In the genomic region with DNA sequence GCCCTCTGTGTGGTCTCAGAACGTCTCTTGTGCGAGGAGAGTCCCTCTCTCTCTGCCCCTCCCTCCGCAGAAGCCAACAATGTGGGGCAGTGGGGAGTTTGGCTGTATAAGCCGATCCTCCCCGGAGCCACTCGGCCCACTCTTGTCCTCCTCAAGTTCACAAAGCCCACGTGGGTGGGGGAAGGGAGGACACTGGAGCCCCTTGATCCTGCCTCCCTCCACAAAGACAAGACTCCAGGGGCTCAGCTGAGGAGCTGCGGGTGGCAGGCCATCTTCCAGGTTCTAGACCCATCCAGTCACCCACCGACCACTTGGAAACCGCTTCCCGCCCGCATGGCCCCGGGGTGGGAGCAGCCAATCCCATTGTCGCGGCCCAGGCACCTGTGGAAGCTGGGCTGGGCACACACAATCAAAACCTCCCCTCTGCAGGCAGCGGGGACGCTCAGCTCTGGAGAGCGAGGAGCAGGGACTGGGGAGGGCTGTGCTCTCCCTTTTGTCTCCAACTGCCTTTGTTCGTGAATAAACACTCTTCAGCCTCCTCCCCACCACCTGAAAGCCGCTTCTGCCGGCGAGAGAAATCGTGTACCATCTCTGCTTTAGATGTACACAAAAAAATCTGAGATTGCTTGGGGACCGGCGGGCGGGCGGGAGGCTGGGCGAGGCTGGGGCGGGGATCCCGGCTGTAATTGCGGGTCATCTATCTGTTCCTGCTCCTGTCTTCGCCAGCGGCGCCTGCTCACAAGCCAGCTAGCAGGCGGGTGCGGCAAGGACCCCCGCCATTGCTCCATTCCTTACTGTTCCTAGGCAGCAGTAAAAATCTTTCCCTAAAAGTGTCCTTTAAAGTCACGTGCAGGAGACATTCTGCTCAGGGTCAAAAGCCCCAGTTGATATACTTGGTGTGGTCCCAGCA, we compare ENCODE assay signal across 11 mouse cellular contexts.
DNase-seq lines count a peak whose midpoint lies in the region; ATAC-seq and TF ChIP-seq lines count a peak whose summit lies in the region.
"Had no signal": no experiment of that assay in that cellular context is flagged by ENCODE, and none has a peak within 500 bp of the region (broad histone marks: within the 10 kb centered on the region; RNA-seq: fewer than 3 reads in every experiment).

No protein-coding gene starts in this region.

- peaks cover 0 to 6% of the 10 kb centered on the region in 2 experiments; a peak in 2 of 4 replicates for H3K4me1 ChIP-seq in ES-E14 (ENCODE audit: control insufficient read depth in 2 of 2, insufficient read depth in 2 of 2, low read length in 2 of 2, poor library complexity in 1 of 2)
- H3K4me1 ChIP-seq in forebrain, embryonic 14.5 days (ENCODE audit: control insufficient read depth, insufficient read depth, low read length): peaks cover 17% of the 10 kb centered on the region
- peaks cover 40% of the 10 kb centered on the region for H3K4me1 ChIP-seq in midbrain, embryonic 13.5 days (replicated peaks)
- no peaks in the 10 kb centered on the region for H3K4me1 ChIP-seq in liver, embryonic 11.5 days (replicated peaks; ENCODE audit: control insufficient read depth, insufficient read depth, low read length)

- no peak overlapping the region for H3K27ac ChIP-seq in ES-E14 (ENCODE audit: insufficient read depth, low read depth, low read length, poor library complexity, severe bottlenecking)
- peak overlapping the region; percentile 87 for H3K27ac ChIP-seq in forebrain, embryonic 14.5 days (ENCODE audit: low read depth, low read length)
- H3K27ac ChIP-seq in midbrain, embryonic 13.5 days: peak overlapping the region; percentile 93
- no peak overlapping the region for H3K27ac ChIP-seq in liver, embryonic 11.5 days (ENCODE audit: low read depth, low read length)
- H3K27ac ChIP-seq: heart, adult 2 months; macrophage had no signal

- no peaks in the 10 kb centered on the region for H3K36me3 ChIP-seq in ES-E14 (ENCODE audit: control insufficient read depth, insufficient read depth, low read length, poor library complexity, severe bottlenecking)
- no peaks in the 10 kb centered on the region for H3K36me3 ChIP-seq in forebrain, embryonic 14.5 days (ENCODE audit: control insufficient read depth, insufficient read depth, low read length)
- no peaks in the 10 kb centered on the region for H3K36me3 ChIP-seq in midbrain, embryonic 13.5 days
- H3K36me3 ChIP-seq in liver, embryonic 11.5 days (ENCODE audit: control insufficient read depth, insufficient read depth, low read length): no peaks in the 10 kb centered on the region

- peak; percentile 48 for DNase-seq in cerebellum, postnatal 25 days
- DNase-seq in cerebellum, adult 8-10 months: no peak
- DNase-seq in ES-E14 (ENCODE audit: low read depth, low spot score): peak; percentile 28
- peak; percentile 72 for DNase-seq in forebrain, embryonic 14.5 days (ENCODE audit: low spot score)
- no peak for DNase-seq in frontal cortex, postnatal 36 days (ENCODE audit: low spot score in 2 of 2)
- DNase-seq in liver, embryonic 11.5 days (ENCODE audit: low spot score): no peak
- DNase-seq in lung, postnatal 4 days: no peak
- DNase-seq: cerebellum, adult 9-10 months; heart, adult 2 months had no signal

- peak overlapping the region; percentile 34 to 61 for H3K4me3 ChIP-seq in ES-E14 (ENCODE audit: insufficient read depth in 1 of 2, low read depth in 1 of 2, low read length in 2 of 2, poor library complexity in 1 of 2, severe bottlenecking in 1 of 2)
- peak overlapping the region; percentile 20 for H3K4me3 ChIP-seq in forebrain, embryonic 14.5 days (ENCODE audit: low read depth, low read length)
- peak overlapping the region; percentile 27 for H3K4me3 ChIP-seq in midbrain, embryonic 13.5 days (replicated peaks)
- H3K4me3 ChIP-seq in liver, embryonic 11.5 days (ENCODE audit: low read depth, low read length): no peak overlapping the region
- H3K4me3 ChIP-seq: heart, adult 2 months had no signal

- 2% methylated on average over 38 of the region's 38 CpGs for WGBS in forebrain, embryonic 14.5 days
- WGBS in midbrain, embryonic 13.5 days: under 1% methylated on average over 38 of the region's 38 CpGs
- WGBS in liver, embryonic 11.5 days: 5% methylated on average over 38 of the region's 38 CpGs

- H3K9ac ChIP-seq in ES-E14 (ENCODE audit: insufficient read depth, low read depth, low read length, poor library complexity, severe bottlenecking): peak overlapping the region; percentile 46; the same call in 1 of the 2 replicates
- peak overlapping the region; percentile 59 for H3K9ac ChIP-seq in forebrain, embryonic 14.5 days (ENCODE audit: low read length)
- H3K9ac ChIP-seq in midbrain, embryonic 13.5 days (replicated peaks): peak overlapping the region; percentile 61
- no peak overlapping the region for H3K9ac ChIP-seq in liver, embryonic 11.5 days (ENCODE audit: low read depth, low read length)

- peak overlapping the region; percentile 56 for H3K4me2 ChIP-seq in forebrain, embryonic 14.5 days (ENCODE audit: low read length)
- peak overlapping the region; percentile 55 for H3K4me2 ChIP-seq in midbrain, embryonic 13.5 days (replicated peaks)
- no peak overlapping the region for H3K4me2 ChIP-seq in liver, embryonic 11.5 days

- in situ Hi-C loops in ES-E14 (cut with MboI; ENCODE audit: low sequenced_read_pairs in 2 of 2, unreplicated experiment in 2 of 2): no loop called here

- H3K27me3 ChIP-seq in forebrain, embryonic 14.5 days (replicated peaks; ENCODE audit: control insufficient read depth, insufficient read depth, low read length): no peaks in the 10 kb centered on the region
- peaks cover 18% of the 10 kb centered on the region; the same call in 1 of the 2 replicates for H3K27me3 ChIP-seq in midbrain, embryonic 13.5 days
- H3K27me3 ChIP-seq in liver, embryonic 11.5 days (replicated peaks; ENCODE audit: control insufficient read depth, insufficient read depth, low read length): peaks cover 39% of the 10 kb centered on the region

- peak; percentile 81 for ATAC-seq in forebrain, embryonic 14.5 days
- peak; percentile 88 for ATAC-seq in midbrain, embryonic 13.5 days
- ATAC-seq in liver, embryonic 11.5 days (replicated peaks; ENCODE audit: low FRiP score): no peak

- H3K9me3 ChIP-seq in ES-E14 (ENCODE audit: control insufficient read depth, insufficient read depth, low read depth, low read length): no peaks in the 10 kb centered on the region
- H3K9me3 ChIP-seq in forebrain, embryonic 14.5 days (replicated peaks; ENCODE audit: control insufficient read depth, low read length): no peaks in the 10 kb centered on the region
- no peaks in the 10 kb centered on the region for H3K9me3 ChIP-seq in midbrain, embryonic 13.5 days
- no peaks in the 10 kb centered on the region for H3K9me3 ChIP-seq in liver, embryonic 11.5 days (ENCODE audit: control insufficient read depth, low read length)

TF ChIP-seq in ES-E14, 5 proteins besides CTCF, POLR2A, EP300 and RAD21:
- TF ChIP-seq HCFC1 (IDR thresholded peaks at IDR 0.05; ENCODE audit: borderline replicate concordance, insufficient read depth, low read length): no peak
- TF ChIP-seq MAFK (IDR thresholded peaks at IDR 0.05; ENCODE audit: insufficient read depth, low read depth, low read length): no peak
- TF ChIP-seq ZNF384 (IDR thresholded peaks at IDR 0.05; ENCODE audit: low read depth, low read length): no peak
- TF ChIP-seq ZC3H11A (IDR thresholded peaks at IDR 0.05; ENCODE audit: borderline replicate concordance, low read depth, low read length): no peak
- no peak for TF ChIP-seq CHD2 (IDR thresholded peaks at IDR 0.05; ENCODE audit: low read depth, low read length)

Comparison
In these comparisons a context has a peak if more than half of its experiments do, and no peak if none do; other contexts are left out.
1. DNase-seq: peak in cerebellum, postnatal 25 days (2 of 2), ES-E14 (single experiment) and forebrain, embryonic 14.5 days (single experiment); none in cerebellum, adult 8-10 months (single experiment), frontal cortex, postnatal 36 days (0 of 2), liver, embryonic 11.5 days (single experiment) and lung, postnatal 4 days (0 of 2).
2. H3K27ac ChIP-seq: peak in forebrain, embryonic 14.5 days (single experiment) and midbrain, embryonic 13.5 days (single experiment); none in ES-E14 (single experiment) and liver, embryonic 11.5 days (single experiment).